Mouse (Mus musculus) kidney, postnatal 10 days (tissue): ENCODE data around the gene Macrod2.

Experiments
- DNase-seq: peaks from one replicate; pipeline ENCODE4 v3.0.0; 2021; ENCODE audit warnings: mixed read lengths

The Macrod2 gene

DNA sequence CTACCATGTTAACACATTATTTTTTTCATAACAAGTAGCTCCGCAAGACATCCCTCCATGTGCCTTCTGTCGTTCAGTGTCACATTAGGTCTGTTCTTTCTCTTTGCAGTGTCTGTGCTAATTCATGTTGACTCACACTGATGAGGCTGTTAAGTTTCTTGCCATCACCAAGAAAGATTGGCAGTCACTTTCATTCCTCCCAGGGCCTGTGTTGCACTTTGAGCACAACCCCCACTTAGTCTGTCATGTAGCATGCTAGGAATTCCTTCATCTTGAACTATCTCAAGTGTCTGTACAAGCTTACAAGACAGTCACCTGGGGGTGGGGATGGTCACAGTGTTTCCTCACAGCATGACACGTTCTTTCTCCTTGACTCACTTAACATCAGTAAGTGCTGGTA is 696.2 kb downstream of the Macrod2 start:
- no peak for DNase-seq

DNA sequence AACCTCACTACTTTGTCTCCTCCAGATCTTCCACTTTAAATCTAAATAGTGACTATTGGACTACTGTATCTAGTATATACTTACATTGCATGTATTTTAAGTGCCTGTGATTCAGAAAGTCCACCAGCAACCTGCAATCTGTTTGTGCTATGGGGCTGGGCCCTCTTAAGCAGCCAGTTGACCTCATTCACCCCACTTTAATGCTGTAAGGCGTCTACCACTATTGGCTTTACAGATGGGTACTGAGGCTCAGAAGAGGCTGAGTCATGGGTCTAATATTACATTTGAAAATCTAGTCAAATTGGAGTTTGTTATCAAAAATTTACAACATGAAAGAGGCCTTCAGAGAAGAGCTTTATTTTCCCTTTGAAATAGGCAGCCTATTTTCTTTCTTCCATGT is 722.5 kb downstream of the Macrod2 start:
- no peak for DNase-seq

DNA sequence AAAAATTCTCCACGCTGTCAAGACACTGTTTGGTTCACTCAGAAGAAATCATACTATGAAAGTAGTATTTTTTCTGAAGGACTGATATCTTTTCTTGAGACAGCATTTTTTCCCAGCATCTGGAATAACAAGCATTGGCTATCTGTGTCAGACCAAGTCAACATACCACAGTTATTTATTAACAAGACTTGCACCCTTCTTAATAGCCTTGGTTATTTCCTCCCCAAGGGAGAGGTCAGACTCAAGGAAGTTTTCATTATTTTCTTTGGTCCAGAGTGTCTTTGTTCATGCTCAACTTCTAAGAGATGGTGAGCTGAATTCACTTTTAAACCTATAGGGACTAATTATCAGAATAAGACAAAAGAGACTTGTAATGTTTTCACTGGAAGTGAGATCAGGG is 728.8 kb downstream of the Macrod2 start:
- no peak for DNase-seq

DNA sequence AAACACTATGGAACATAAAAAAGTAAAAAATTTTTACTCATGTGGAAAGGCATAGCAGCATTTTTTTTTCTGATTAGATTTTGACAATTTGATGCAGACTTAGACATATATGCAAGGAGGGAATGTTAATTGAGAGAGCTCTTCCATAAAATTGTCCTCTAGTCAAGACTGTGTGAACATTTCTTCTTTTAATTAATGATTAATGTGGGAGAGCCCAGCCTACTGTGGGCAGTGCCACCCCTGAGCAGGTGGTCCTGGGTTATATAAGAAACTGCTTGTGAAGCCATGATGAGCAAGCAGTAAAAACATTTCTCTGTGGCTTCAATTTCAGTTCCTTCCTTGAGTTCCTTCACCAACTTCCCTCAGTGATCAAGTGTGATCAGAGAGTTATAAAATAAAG is 730.5 kb downstream of the Macrod2 start:
- no peak for DNase-seq

DNA sequence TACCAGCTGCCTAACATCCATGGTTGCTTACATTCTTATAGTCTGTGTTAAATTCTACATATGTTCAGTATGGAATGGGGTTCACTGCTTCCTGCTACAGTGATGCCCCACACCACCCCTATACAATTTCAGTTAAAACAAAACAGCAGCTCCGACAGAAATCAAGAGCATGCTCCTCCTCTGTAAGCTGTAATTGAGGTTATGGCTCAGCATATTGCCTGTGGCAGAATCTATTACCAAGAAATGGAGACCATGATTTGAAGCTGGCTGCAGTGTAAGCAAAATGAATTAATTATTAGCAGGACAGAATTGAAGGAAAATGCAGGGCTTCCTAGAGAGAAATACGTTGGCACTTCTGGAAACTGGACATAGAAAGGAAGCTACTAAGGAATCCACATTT is 747.2 kb downstream of the Macrod2 start:
- no peak for DNase-seq

DNA sequence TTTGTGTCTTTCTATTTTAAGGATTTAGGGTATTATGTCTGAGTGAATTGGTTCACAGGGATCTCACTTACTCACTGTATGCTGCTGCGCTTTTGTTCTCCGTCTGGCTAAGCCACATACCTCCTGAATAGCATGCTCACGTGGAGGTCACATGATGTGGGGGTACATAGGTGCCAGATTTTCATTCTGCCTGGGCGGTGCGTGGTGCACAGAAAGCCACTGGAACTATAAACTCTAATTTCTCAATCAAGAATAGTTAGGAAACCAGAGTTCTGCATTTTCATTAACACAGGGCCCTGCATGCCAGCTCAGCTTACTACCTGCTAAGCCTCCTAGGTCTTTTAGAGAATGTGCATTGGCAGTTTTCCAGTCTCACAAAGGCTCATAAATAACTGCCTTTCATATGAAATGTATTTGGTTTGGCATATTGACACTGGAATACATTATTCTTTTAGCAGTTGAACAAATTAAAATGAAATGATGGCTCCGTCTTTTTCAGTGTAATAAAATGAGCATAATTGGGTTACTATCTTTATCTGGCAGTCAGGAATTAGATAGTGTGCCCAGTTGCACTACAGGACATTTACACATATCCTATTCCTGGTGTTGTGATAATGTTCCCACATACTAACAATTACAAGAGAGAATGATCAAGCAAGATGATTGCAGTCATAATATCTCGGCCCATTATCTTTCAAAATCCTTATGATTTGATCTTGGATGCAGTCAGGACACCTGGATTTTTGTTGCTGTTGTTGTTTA is 757.1 kb downstream of the Macrod2 start:
- DNase-seq, result no peak

DNA sequence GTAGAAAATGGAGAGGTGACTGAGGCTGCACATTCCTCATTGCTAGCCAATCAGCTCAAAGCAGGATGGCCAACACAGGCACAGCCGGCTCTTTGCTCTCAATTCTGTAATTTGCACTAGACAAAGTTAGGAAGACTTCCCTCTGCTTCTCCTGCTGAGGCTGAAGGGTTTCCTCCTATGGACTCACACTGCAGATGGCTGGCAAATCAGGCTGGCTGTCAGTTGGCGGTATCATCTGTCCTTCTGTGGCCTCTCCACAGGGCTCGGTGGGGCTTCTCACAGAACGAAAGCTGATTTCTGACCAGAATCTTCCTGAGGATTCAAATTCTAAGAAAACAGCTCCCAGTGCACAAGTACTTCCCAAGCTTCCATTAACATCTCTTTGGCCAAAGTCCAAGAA is 760.9 kb downstream of the Macrod2 start:
- no peak for DNase-seq

DNA sequence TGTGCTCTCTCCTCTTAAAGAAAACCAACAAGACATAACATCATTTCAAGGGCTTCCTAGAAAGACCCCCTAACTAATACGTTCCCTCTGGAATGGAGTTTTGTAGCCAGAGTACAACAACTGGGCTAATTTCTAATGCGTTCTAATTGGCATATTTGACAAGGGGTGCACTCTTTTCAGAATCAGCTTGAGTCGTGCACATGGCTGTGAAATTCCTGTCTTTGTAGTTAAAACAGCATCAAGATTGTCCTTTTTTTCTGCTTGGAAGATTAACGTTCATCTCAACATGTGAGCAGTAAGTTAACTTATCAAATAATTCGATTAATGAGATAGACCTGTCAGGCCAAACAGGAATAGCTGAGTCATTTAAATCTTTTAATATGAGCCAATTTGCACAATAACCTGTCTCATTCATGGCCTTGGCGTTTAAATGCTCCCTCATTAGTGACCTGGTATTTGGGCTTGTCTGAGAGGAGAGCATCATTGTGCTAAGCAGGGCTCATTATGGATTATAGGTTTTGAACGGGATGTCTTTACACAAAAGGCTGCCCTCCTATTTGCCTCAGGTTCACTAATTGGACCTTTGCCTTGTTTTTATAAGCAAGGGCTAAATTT is 762.0 kb downstream of the Macrod2 start:
- DNase-seq, result no peak

DNA sequence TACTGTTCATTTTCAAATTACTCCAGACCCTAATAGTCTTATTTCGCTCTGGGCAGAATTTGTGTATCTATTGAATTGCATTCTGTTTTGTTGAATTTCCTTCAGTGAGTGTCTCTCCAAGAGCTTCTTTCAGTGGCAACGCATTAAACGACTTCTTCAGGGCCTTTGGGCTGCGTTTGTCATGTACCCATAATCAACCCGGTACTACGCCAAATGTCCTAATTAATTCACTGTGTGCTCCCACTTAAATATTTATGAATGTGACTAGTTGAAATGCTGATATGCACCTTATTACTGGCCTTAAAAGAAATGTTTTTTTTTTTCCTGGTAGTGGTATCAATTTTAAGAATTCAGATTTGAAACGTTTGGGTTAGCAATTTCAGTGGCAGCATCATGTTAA is 763.1 kb downstream of the Macrod2 start:
- DNase-seq, result no peak

DNA sequence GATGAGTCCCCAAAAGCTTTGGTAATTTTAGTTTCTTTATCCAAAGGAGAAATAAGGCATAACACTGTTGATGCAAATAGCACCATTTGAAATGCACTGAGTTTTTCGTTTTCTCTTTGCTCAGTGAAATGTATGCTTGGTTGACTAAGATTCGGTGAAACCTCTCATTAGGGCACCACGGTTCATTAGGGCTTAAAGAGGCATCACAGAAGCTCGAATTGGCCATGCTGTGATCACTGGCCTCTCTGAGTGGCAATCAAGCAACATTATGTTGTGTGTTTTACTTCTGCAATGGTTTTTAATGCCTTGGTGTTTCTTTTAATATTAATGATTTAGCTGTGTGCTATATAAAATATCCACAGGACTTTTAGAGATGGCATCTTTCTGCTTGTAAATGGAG is 768.8 kb downstream of the Macrod2 start:
- DNase-seq, result no peak

DNA sequence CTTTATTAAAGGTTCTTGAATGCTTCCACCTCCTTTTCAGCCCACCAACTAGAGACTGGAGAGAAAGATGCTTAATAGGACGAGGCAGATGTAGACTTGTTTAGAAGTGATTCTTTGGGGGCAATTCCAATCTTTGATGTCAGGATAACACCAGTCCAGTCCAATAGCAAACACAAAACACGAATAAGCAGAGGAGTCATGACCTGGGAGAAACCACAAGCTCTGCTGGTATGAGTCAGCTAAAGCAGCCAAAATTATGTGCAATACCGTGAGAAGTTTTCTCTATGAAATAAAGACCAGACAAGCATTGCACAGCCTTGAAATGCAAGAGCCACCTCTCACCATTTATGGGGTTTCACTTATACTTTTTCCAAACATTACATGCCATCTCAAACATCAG is 774.5 kb downstream of the Macrod2 start:
- no peak for DNase-seq

DNA sequence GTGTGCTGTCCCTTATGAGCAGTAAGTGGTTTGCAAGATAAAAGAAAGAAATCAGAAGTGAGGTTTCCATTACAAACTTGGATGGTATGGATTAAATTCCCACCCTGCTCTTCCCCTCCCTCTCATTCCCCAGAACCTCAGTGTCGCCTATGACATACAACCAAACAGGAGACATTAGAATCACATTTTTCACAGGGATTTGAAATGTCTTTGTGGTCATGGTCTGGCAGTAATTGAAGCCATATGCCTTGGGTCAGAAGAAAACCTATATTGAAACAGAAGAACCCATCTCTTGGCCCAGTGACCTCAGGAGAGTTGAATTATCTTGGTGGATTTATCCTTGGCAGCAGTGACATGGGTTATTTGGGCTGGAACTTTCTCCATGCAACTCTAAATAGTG is 778.1 kb downstream of the Macrod2 start:
- no peak for DNase-seq

DNA sequence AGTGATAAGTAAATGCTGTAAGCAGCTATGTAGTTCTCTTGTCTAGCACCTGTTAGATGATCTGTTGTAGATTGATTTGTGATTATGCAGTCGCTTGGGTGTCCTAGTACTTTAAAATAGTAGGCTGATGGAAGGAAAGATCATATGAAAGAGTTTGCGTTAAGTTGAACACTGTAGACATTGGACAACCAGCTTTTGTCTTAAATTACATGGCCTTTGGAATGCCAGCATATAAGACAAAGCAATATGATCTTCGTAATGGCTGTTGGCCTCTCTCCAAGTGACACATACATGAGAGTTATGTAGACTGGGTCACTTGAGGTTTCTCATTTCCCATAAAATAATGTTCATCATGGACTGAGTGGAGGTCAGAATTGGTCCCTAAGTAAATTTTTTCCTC is 778.5 kb downstream of the Macrod2 start:
- DNase-seq, result no peak

DNA sequence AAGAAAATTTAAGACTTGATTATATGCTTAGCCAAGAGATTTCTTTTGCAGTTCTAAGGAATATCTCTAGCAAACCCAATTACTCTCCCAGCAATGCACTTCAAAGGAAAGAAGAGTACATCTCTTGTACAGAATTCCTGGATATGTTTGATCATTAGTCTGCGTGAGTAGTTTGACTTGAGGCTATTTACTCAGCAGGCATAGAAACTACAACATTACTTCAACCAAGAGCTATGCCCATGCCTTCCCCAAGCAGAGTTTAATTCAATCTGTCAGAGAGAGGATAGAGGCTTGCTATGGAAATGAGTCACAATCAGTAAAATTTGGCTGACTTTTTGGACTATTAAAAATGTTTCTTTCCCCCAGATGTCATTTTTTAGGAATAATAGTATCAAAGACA is 785.5 kb downstream of the Macrod2 start:
- no peak for DNase-seq

DNA sequence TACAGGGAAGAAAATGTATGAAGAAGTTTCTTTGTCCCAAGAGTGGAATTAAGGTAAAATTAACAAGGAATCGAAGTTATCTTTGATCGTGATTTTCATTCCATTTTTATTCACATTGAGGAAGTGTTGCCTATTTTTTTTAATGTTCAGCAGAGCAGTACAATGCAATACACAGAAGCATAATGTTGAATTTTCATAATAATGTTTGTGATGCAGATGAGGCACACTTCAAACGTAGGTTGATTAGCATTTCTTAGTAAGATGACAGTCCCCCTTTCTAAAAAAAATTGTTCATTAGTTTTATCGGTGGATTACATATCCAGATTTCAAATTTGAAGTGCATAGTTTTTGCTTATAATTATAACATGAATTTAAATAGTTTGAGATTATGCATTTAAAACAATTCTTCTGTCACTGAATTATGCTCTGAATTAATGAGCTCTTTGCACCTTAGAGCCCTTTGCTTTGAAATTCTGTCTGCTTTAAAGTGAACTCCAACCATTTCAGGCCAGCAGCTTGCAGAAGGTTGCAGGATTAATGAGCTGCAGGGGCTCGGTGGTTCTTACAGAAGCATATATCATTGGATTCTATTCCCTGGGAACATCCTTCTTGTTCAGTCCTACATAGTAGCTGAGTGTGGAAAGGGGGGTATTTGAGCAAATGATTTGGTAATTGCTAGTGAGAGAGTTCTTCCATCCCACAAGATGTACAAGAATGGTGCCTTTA is 787.1 kb downstream of the Macrod2 start:
- DNase-seq, result no peak

DNA sequence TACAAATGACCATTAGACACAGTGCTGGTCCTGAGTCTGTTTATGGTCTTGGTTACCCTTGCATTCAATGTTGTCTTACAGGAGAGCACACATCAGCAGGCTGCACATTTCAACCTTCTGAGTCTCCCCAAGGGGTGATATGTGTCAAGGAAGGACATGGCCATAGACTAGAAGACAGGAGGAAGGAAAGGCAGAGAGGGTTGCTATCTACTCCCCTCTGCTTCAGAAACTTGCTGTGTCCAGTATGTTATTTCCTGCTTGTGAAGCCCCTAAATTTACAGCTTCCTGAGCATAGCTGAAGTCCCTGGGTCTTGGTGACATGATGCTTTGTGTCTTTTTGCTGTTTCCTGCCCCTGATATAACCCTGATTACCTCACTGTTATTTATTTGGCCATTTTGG is 799.4 kb downstream of the Macrod2 start:
- DNase-seq, result peak; percentile 11

DNA sequence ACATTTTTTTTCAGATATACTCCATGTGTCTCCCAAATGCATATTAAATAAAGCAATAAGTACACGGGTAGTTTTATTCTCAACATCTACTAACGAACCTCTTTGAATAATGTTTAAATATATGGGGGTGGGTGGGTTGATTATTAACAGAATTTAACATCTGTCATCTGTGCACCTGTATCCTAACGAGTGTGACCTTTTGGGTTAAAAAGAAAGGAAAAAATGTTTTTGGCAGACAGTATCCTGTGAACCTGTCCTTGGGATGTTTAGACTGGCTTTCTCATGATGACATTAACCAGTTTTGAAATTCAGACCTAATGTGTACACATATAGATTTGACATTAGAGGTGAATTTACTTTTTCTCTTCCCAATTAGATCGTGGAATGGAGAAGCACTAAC is 805.4 kb downstream of the Macrod2 start:
- DNase-seq, result no peak

DNA sequence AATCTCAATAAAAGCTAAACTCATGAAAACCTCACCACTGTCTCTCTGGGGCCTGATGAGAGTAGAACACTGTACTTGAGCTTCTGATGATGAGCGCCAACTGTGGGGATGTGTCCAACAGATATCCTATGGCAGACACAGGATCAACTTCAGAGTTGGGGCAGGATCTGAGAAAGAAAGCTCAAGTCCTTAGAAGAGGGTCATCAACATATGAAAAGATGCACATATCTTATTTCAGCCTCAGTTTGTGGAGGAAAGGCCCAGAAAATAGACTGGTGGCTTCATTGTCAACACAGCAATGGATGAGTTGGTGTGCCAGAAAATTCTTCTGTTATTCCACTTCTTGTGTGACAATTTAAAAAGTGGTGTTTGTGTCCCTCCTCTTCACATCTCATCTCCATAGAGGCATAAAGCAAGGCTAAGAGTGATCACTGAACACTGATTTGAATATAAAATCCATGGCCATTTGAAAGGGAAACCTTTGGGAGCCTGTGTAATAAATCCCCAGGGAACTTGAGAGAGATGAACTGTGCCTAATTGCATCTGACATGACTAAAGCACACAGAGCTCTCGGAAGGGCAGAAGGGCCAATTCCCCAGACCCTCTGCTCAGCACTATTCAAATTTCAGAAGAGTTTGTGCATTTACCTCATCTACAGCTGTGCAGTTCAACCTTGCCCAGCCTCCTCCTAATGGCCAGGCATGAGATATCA is 806.4 kb downstream of the Macrod2 start:
- no peak for DNase-seq

DNA sequence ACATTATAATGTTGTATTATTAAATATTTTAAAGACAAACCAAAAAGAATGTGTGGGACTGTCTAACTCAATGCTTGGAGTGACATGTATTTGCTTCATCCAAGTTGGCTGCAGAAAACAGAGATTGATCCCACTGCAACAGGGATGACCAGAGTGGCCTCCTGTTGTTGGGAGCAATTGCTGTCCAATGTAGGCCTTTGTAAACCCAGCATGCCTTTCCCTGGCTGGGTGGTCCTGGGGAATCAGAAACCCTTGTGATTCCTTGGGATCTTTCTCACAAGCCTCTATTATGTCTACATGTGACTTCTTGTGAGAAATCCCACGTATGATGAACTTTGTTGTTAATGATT is 806.9 kb downstream of the Macrod2 start:
- DNase-seq, result no peak

DNA sequence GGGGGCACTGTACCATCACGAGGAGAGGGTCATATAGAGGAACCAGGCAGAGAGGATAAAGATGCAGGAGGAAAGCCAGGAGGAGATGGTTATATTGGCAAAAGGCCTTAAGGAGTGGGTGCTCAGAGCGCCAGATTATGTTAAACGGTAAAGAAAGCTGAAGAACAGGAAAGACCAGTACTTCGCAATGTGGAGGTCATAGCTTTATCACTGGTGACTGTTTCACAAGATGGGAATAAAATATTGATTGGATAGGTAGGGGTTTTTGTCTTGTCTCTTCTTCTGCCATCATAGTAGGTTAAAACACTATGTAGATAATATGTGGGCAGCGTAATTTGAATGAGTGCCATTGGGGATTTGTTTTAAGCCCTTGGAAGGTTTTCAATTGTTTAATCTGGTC is 816.2 kb downstream of the Macrod2 start:
- no peak for DNase-seq

DNA sequence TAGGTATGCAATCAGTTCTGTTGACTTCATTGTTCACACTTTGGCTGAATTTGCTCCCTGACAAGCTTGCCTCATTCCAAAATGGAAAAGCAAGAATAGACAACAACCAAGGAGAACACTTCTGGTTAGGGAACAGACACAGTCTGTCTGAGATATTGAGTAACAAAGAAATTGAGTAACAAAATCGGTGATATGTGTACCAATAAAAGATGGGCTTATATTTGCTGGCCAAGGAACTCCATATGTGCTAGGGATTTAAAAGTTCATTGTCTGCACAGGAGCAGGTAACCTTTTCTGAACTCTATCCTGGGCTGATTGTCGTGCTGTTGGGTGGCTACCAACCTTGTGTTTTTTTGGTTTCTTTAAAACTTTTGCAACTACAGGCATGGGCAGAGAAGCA is 817.2 kb downstream of the Macrod2 start:
- DNase-seq, result no peak

DNA sequence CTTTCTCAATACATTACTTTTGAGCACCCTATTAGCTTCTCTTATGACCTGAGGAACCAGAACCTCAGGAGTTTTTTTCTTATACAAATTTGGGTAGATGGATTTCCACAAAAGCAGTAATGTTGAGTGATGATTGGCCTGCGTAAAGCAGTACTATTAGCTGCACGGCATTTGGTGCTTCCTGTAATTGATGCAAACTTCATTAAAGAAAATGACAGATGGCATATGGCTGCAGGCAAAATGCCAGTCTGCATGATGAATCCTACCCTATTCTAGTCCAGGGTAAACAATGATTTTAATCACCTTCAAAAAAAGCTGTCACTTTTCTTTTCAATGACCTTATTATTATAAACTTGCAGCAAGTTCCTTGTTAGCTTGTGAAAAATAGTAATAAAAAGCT is 822.4 kb downstream of the Macrod2 start:
- DNase-seq, result peak; percentile 6

DNA sequence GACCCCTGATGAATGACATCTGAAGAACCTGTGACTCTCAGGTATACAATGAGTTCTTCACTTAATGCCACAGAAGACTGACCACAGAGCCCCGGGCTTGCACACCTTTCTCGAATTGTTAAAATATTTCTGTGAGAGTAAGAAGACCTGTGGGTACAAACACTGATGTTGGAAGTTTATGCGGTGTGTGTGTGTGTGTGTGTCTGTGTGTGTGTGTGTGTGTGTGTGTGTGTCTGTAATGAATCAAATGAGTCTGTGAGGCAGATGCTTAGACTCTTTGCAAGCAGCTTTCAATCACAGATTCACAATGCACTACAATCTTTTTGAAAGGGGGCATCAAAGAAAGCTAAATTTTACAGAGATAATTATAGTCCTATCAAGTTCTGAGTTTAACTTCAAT is 822.8 kb downstream of the Macrod2 start:
- DNase-seq, result no peak

DNA sequence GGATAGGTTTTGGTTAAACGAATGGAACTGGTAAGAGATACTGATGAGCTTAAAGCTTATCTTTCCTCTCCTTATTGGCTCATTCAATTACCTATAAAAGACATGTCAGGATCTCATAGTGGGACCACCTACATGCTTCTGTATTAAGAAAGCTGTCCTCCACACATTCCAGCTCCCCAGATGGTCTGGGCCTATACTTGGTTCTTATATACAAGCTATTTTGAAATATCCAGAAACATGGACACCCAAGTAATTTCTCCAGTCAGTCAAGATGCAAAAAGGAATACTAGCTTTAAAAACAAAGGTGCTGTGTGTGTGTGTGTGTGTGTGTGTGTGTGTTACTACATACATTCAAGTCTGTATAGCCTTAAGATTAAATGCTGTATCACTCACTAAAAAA is 833.7 kb downstream of the Macrod2 start:
- no peak for DNase-seq
